Mouse (Mus musculus): ENCODE results near the gene Tspan9.

GRCm38 (mm10) chr6:128089770-128090702 is 53.4 kb downstream of the Tspan9 start:
- TF ChIP-seq POLR2A (IDR thresholded peaks at IDR 0.05; ENCODE audit: low read depth, low read length): no peak
- no peak for TF ChIP-seq CTCF (conservative IDR thresholded peaks at IDR 0.05; ENCODE audit: insufficient read depth, insufficient read length, low read depth, low read length)

Data from kidney, adult 2 months (tissue).